Mouse (Mus musculus): ENCODE data around the gene Wdr35. TPM values are rescaled to one million over a fixed set of nuclear protein-coding genes. Genes with fewer than 3 reads are reported as not detected.

Gene Wdr35
- polyA plus RNA-seq, 1 experiment = 5.9 TPM

DNA sequence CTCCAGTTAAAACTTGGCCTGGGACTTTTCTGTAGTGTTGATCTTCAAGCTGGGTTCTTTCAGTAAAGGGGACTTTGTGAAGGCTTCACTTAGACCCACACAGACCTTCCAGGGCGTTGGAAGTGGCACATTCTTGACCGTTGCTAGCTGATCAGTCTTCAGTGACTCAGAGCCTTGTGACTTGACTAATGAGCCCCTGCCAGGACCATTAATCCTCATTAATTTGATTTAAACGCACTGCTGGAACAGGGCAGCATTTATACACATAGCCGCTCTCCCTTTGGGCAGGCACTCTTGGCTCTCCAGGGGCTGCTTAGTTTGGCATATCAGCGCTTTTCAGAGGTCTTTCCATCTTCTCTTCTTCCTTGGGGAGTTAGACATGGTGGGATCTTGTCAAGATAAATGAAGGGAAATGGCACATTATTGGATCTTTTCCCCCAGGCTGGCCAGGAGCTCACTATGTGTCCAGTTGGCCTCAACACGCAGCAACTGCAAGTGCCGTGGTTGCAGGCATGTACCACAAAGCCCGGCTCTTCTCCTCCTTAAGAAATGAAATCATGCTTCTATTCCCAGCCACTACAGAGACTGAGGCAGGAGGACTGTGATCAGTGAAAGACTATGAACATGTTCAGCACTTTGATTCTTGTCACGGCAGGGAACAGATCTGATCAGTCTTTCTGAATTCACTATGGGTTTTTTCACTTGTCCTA, 11.9 kb upstream of the Wdr35 start:
- Histone ChIP-seq H3K27ac (replicated peaks; ENCODE audit: low read depth, low read length) (no peak overlapping the region), H3K4me1 (ENCODE audit: control insufficient read depth, insufficient read depth, insufficient read length, low read length) (no peaks in the 10 kb centered on the region), H3K4me3 (ENCODE audit: insufficient read depth, low read depth, low read length) (no peak overlapping the region)

DNA sequence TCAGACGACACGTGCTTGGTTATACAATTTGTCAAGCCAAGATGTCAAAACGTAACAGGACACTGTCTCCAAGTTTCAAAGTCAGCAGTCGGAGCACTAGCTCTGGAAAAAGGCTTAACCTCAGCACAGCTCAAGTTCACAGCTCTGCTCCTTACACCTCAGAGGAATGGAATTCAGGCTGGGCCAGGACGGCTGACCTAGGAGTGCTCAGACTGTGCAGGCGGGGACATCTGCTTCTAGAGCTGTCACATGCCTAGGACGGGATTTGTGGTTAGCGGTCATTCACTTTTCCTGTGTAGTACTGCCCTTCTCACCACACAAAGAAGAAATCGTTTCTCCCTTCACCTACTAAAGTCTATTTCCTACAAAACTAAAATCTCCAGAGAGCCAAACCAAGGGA, 3.9 kb upstream of the Wdr35 start:
- Histone ChIP-seq H3K27ac (replicated peaks; ENCODE audit: low read depth, low read length) (peak overlapping the region; percentile 37), H3K4me1 (ENCODE audit: control insufficient read depth, insufficient read depth, insufficient read length, low read length) (peaks cover 2% of the 10 kb centered on the region; the same call in 1 of the 2 replicates), H3K4me3 (ENCODE audit: insufficient read depth, low read depth, low read length) (no peak overlapping the region)

DNA sequence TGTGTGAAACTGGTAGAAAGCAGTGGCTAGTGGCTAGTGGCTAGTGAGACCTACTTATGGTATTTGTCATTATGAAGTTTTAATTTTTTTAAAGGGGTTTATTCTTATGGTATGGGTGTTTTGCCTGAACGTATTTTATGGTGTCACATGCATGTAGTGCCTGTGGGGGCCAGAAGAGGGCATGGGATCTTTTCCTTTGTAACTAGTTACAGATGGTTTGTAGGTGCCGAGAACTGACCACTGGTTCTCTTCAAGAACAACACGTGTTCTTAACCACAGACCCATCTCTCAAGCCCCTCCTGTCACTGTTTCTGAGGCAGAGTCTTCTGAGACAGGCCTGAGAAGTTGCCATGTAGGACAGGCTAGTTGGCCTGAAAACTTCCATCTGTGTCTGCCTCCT, 1.4 kb downstream of the Wdr35 start:
- Histone ChIP-seq H3K27ac (replicated peaks; ENCODE audit: low read depth, low read length) (no peak overlapping the region), H3K4me1 (ENCODE audit: control insufficient read depth, insufficient read depth, insufficient read length, low read length) (peaks cover 2% of the 10 kb centered on the region; the same call in 1 of the 2 replicates), H3K4me3 (ENCODE audit: insufficient read depth, low read depth, low read length) (no peak overlapping the region)

- H3K4me1 ChIP-seq (ENCODE audit: control insufficient read depth, insufficient read depth, insufficient read length, low read length) = peaks cover 2% of the 10 kb centered on the region; the same call in 1 of the 2 replicates
- H3K4me3 ChIP-seq (ENCODE audit: insufficient read depth, low read depth, low read length) = no peak overlapping the region; the same call in 1 of the 2 replicates
- no peak overlapping the region for H3K27ac ChIP-seq (replicated peaks; ENCODE audit: low read depth, low read length)
These were observed 19.5 kb downstream of the Wdr35 start for GRCm38 (mm10) chr12:8993231-8993630.

GRCm38 (mm10) chr12:8998318-8998717, 24.6 kb downstream of the Wdr35 start:
- H3K4me1 ChIP-seq (ENCODE audit: control insufficient read depth, insufficient read depth, insufficient read length, low read length) = peaks cover under 1% of the 10 kb centered on the region; the same call in 1 of the 2 replicates
- H3K4me3 ChIP-seq (ENCODE audit: insufficient read depth, low read depth, low read length) = no peak overlapping the region
- no peak overlapping the region for H3K27ac ChIP-seq (replicated peaks; ENCODE audit: low read depth, low read length)

GRCm38 (mm10) chr12:9002038-9002648, 28.5 kb downstream of the Wdr35 start:
- Histone ChIP-seq H3K27ac (replicated peaks; ENCODE audit: low read depth, low read length) (no peak overlapping the region), H3K4me1 (ENCODE audit: control insufficient read depth, insufficient read depth, insufficient read length, low read length) (no peaks in the 10 kb centered on the region), H3K4me3 (ENCODE audit: insufficient read depth, low read depth, low read length) (no peak overlapping the region)

- Histone ChIP-seq H3K27ac (replicated peaks; ENCODE audit: low read depth, low read length) (no peak overlapping the region), H3K4me3 (ENCODE audit: insufficient read depth, low read depth, low read length) (no peak overlapping the region), H3K4me1 (ENCODE audit: control insufficient read depth, insufficient read depth, insufficient read length, low read length) (no peaks in the 10 kb centered on the region)
These were observed 33.5 kb downstream of the Wdr35 start for GRCm38 (mm10) chr12:9007146-9007545.

GRCm38 (mm10) chr12:9007811-9008210, 34.1 kb downstream of the Wdr35 start:
- no peak overlapping the region for H3K4me3 ChIP-seq (ENCODE audit: insufficient read depth, low read depth, low read length)
- H3K27ac ChIP-seq (replicated peaks; ENCODE audit: low read depth, low read length) = no peak overlapping the region
- H3K4me1 ChIP-seq (ENCODE audit: control insufficient read depth, insufficient read depth, insufficient read length, low read length) = no peaks in the 10 kb centered on the region

DNA sequence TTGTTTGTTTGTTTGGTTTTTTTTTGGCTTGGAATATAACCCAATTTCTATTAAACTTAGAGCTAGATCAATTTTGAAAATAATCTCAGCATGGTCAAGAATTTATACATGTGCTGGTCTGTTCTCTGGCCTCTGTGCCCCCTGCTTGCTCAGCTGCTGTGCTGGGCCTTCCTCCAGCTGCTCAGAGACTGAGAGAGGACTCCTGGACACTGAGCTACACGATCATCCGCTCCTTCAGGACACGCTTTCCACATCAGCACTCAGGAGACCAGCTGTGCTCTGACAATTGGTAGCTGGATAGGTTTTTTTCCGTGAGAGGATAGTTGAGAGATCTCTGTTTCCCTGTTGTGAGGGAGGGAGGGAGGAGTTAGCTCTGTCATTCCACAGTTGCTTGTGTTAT, 36.6 kb downstream of the Wdr35 start:
- no peaks in the 10 kb centered on the region for H3K4me1 ChIP-seq (ENCODE audit: control insufficient read depth, insufficient read depth, insufficient read length, low read length)
- no peak overlapping the region for H3K4me3 ChIP-seq (ENCODE audit: insufficient read depth, low read depth, low read length)
- H3K27ac ChIP-seq (replicated peaks; ENCODE audit: low read depth, low read length) = no peak overlapping the region

GRCm38 (mm10) chr12:9016376-9016775, 42.7 kb downstream of the Wdr35 start:
- no peak overlapping the region for H3K27ac ChIP-seq (replicated peaks; ENCODE audit: low read depth, low read length)
- H3K4me1 ChIP-seq (ENCODE audit: control insufficient read depth, insufficient read depth, insufficient read length, low read length) = no peaks in the 10 kb centered on the region
- no peak overlapping the region for H3K4me3 ChIP-seq (ENCODE audit: insufficient read depth, low read depth, low read length)

- Histone ChIP-seq H3K27ac (replicated peaks; ENCODE audit: low read depth, low read length) (no peak overlapping the region), H3K4me3 (ENCODE audit: insufficient read depth, low read depth, low read length) (no peak overlapping the region), H3K4me1 (ENCODE audit: control insufficient read depth, insufficient read depth, insufficient read length, low read length) (no peaks in the 10 kb centered on the region)
These were observed 46.7 kb downstream of the Wdr35 start for GRCm38 (mm10) chr12:9020431-9020830.

DNA sequence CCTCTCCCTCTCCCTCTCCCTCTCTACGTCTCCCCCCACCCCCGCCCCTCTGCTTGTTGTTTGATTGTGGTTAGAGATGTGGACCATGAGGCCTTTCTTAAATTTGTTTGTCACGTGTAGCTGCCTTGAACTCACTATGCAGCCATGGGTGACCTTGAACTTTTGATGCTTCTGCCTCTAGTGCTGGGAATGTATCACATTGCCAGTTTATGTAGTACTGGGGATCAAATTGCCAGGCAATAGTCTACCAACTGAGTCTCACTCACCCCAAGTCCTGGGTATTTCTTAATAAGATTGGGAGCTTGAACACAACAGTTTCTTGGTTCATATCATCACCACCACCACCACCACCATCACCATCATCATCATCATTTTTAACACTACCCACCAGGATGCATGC, 47.3 kb downstream of the Wdr35 start:
- H3K27ac ChIP-seq (replicated peaks; ENCODE audit: low read depth, low read length) = no peak overlapping the region
- no peak overlapping the region for H3K4me3 ChIP-seq (ENCODE audit: insufficient read depth, low read depth, low read length)

DNA sequence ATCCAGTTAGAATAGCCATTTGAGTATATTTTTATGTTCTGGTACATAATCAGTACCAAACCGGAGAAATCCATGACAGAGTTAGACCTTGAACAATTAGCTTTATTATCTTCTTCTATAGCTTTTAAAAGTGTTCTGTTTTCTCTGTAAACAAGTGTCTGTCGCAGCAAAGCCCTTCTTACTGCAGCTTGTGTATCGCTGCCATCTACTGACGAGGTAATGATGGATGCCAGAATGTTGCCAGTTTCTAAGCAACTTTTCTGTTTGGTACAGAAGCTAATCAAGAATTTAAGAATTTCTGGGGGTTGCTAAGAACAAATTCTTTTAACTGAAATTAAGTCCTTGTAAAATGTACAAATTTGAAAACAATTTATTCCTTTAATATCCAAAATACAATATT, 49.3 kb downstream of the Wdr35 start:
- Histone ChIP-seq H3K27ac (replicated peaks; ENCODE audit: low read depth, low read length) (no peak overlapping the region), H3K4me3 (ENCODE audit: insufficient read depth, low read depth, low read length) (no peak overlapping the region), H3K4me1 (ENCODE audit: control insufficient read depth, insufficient read depth, insufficient read length, low read length) (no peaks in the 10 kb centered on the region)

More for the DNA sequence above, 47.3 kb downstream of the Wdr35 start:
- no peaks in the 10 kb centered on the region for H3K4me1 ChIP-seq (ENCODE audit: control insufficient read depth, insufficient read depth, insufficient read length, low read length)

DNA sequence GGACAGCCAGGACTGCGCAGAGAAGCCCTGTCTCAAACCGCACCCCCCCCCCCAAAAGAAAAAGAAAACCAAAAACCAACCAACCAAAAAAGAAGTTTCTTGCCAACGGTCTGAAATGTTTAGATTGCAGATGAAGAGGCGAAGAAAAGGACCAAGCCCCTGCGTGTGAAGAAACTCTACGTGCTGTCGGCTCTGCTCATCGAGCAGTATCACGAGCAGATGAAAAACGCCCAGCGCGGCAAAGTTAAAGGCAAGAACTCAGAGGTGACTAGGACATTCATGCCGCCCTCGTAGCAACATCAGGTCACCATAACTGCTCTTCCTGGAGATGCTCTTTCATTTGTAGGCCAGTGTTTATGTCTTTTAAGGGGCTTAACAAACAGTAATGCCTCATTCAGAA, 50.4 kb downstream of the Wdr35 start:
- Histone ChIP-seq H3K27ac (replicated peaks; ENCODE audit: low read depth, low read length) (no peak overlapping the region), H3K4me1 (ENCODE audit: control insufficient read depth, insufficient read depth, insufficient read length, low read length) (no peaks in the 10 kb centered on the region), H3K4me3 (ENCODE audit: insufficient read depth, low read depth, low read length) (no peak overlapping the region)

DNA sequence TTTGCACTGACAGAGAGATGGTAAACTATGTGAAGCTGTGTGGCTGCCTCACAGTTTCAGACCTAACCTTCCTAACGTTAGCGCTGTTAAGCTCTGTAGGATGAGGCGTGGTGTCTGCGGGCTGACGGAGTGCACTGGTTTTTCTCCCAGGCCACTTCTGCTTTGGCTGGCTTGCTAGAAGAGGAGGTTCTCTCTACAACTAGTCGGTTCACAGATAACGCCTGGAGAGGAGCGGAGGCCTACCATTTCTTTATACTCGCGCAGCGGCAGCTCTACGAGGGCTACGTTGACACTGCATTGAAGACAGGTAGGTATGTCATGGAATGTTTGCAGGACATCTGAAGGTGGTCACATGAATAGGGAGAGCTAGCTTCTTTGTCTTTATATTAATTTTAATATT, 51.0 kb downstream of the Wdr35 start:
- Histone ChIP-seq H3K4me3 (ENCODE audit: insufficient read depth, low read depth, low read length) (no peak overlapping the region), H3K27ac (replicated peaks; ENCODE audit: low read depth, low read length) (no peak overlapping the region), H3K4me1 (ENCODE audit: control insufficient read depth, insufficient read depth, insufficient read length, low read length) (no peaks in the 10 kb centered on the region)

- H3K4me3 ChIP-seq (ENCODE audit: insufficient read depth, low read depth, low read length) = no peak overlapping the region
- no peak overlapping the region for H3K27ac ChIP-seq (replicated peaks; ENCODE audit: low read depth, low read length)
- H3K4me1 ChIP-seq (ENCODE audit: control insufficient read depth, insufficient read depth, insufficient read length, low read length) = no peaks in the 10 kb centered on the region
These were observed 53.2 kb downstream of the Wdr35 start for GRCm38 (mm10) chr12:9026843-9027242.

Measured in brown adipose tissue, adult 24 weeks (tissue).